Comparison of ENCODE assay signal across 7 mouse cellular contexts in genomic region chr19:24875129-24875870, GRCm38 (mm10). TPM values are rescaled to one million over a fixed set of nuclear protein-coding genes. Genes with fewer than 3 reads are reported as not detected.
A peak's percentile ranks its signal among the peaks of the same experiment; 100 is the strongest.
DNase-seq lines count a peak whose midpoint lies in the region; ATAC-seq lines count a peak whose summit lies in the region.
"Not testable (repeated sequence)": the region's sequence is repeated elsewhere in the genome, so short reads cannot be mapped to it uniquely, and the experiment has no call there.

Gm10053 (plus strand) TSS chr19:24875686.

- H3K4me1 ChIP-seq in forebrain, embryonic 10.5 days; hindbrain, embryonic 12.5 days; liver, embryonic 12.5 days; midbrain, embryonic 16.5 days (ENCODE audit: control insufficient read depth, insufficient read depth, low read length): not testable (repeated sequence)

- not testable (repeated sequence) for H3K9me3 ChIP-seq in forebrain, embryonic 10.5 days; hindbrain, embryonic 12.5 days (replicated peaks); liver, embryonic 12.5 days (replicated peaks); midbrain, embryonic 16.5 days (replicated peaks; ENCODE audit: control insufficient read depth, low read length, poor library complexity, severe bottlenecking)

- ATAC-seq in hindbrain, embryonic 12.5 days (ENCODE audit: low FRiP score); liver, embryonic 12.5 days; midbrain, embryonic 16.5 days: not testable (repeated sequence)

- H3K4me2 ChIP-seq in hindbrain, embryonic 12.5 days (replicated peaks); liver, embryonic 12.5 days; midbrain, embryonic 16.5 days (ENCODE audit: low read length): not testable (repeated sequence)

- H3K9ac ChIP-seq in hindbrain, embryonic 12.5 days; liver, embryonic 12.5 days; midbrain, embryonic 16.5 days (ENCODE audit: low read depth, low read length): not testable (repeated sequence)

- H3K4me3 ChIP-seq in forebrain, embryonic 10.5 days; hindbrain, embryonic 12.5 days; liver, embryonic 12.5 days; midbrain, embryonic 16.5 days (ENCODE audit: low read depth, low read length): not testable (repeated sequence)

- H3K27me3 ChIP-seq in forebrain, embryonic 10.5 days (ENCODE audit: poor library complexity, severe bottlenecking) = peaks cover 21% of the 10 kb centered on the region
- H3K27me3 ChIP-seq in hindbrain, embryonic 12.5 days; midbrain, embryonic 16.5 days (ENCODE audit: control insufficient read depth, insufficient read depth, low read depth, low read length): not testable (repeated sequence)
- H3K27me3 ChIP-seq in liver, embryonic 12.5 days (replicated peaks) = peaks cover 17% of the 10 kb centered on the region

- H3K27ac ChIP-seq in forebrain, embryonic 10.5 days; hindbrain, embryonic 12.5 days; liver, embryonic 12.5 days; midbrain, embryonic 16.5 days (ENCODE audit: low read length): not testable (repeated sequence)

- 91% methylated on average over 23 of the region's 26 CpGs for WGBS in forebrain, embryonic 10.5 days
- WGBS in hindbrain, embryonic 12.5 days = 87% methylated on average over 23 of the region's 26 CpGs
- WGBS in liver, embryonic 12.5 days (ENCODE audit: insufficient replicate concordance) = 63% methylated on average over 23 of the region's 26 CpGs
- 86% methylated on average over 23 of the region's 26 CpGs for WGBS in midbrain, embryonic 16.5 days

- not testable (repeated sequence) for H3K36me3 ChIP-seq in forebrain, embryonic 10.5 days (replicated peaks); hindbrain, embryonic 12.5 days; liver, embryonic 12.5 days; midbrain, embryonic 16.5 days (ENCODE audit: control insufficient read depth, insufficient read depth, low read length)

- not testable (repeated sequence) for DNase-seq in adrenal gland, postnatal 25 days; forebrain, embryonic 10.5 days (ENCODE audit: extremely low spot score, low spot score); layer of hippocampus, postnatal 10 days (ENCODE audit: low spot score in 2 of 2)
- DNase-seq in heart, adult 11 months = peak; percentile 7

RNA-seq across cellular contexts. Expression of gene Gm10053, which starts in this region (rescaled TPM):
- total RNA-seq in adrenal gland, postnatal 25 days (2021) = 183 and 198 TPM in 2 replicates
- 313 and 336 TPM in 2 replicates for polyA plus RNA-seq in forebrain, embryonic 10.5 days (2016; fragmentation: Nextera tagmentation; extraction: Ambion mirVana)
- 182 and 202 TPM in 2 replicates for polyA plus RNA-seq in hindbrain, embryonic 12.5 days (2016; fragmentation: Nextera tagmentation; extraction: Ambion mirVana)
- 100 to 1,000 TPM; 215 to 218 TPM for total RNA-seq in layer of hippocampus, postnatal 10 days (2021)
- 210 and 231 TPM in 2 replicates for polyA plus RNA-seq in liver, embryonic 12.5 days (2016; fragmentation: Nextera tagmentation; extraction: Ambion mirVana)
- 243 and 260 TPM in 2 replicates for polyA plus RNA-seq in midbrain, embryonic 16.5 days (2015; fragmentation: Nextera tagmentation; extraction: Ambion mirVana)
